Mouse (Mus musculus) bone marrow, adult 2 months (tissue): ENCODE data around the gene Iqsec1. TPM values are rescaled to one million over a fixed set of nuclear protein-coding genes. Genes with fewer than 3 reads are reported as not detected.

Source experiments
- H3K27ac ChIP-seq: fragments of 200-500 bp; 2 replicates; pipeline ENCODE4 v1.5.1; 2012; ENCODE audit warnings: low read depth, mild to moderate bottlenecking, control low read depth, inconsistent platforms, low read length; ENCODE audit not compliant: control insufficient read depth, poor library complexity, insufficient read depth
- H3K4me1 ChIP-seq: fragments of 200-500 bp; 2 replicates; pipeline ENCODE4 v1.6.1; 2011; ENCODE audit warnings: low read length; ENCODE audit not compliant: control insufficient read depth, insufficient read depth
- H3K4me3 ChIP-seq: fragments of 200-500 bp; replicated peaks from 2 replicates; pipeline ENCODE3; 2011; ENCODE audit warnings: mild to moderate bottlenecking, low read depth, low read length, control low read depth; ENCODE audit not compliant: control insufficient read depth
- CTCF ChIP-seq: fragments of 200-500 bp; IDR thresholded peaks from 2 replicates; pipeline ENCODE4 v1.5.1; 2011; ENCODE audit warnings: low read length, control low read depth; ENCODE audit not compliant: control insufficient read depth, insufficient read depth
- POLR2A ChIP-seq: fragments of 200-500 bp; IDR thresholded peaks from 2 replicates; pipeline ENCODE4 v1.6.1; 2011; ENCODE audit warnings: low read depth, mild to moderate bottlenecking, control low read depth, low read length, borderline replicate concordance; ENCODE audit not compliant: control insufficient read depth
- WGBS: fragments of 180-500 bp; shearing (Covaris S2); methylation state at CpG from one replicate; pipeline ENCODE4 v1.1.7; 2018; 5-methylcytosine and 5-hydroxymethylcytosine counted together
- polyA plus RNA-seq: library from polyadenylated mRNA; stranded (reverse); fragments of >200 nt; gene quantifications from 2 replicates; pipeline ENCODE4 v1.2.4, GENCODE M21; 2011; ENCODE audit warnings: low replicate concordance; ENCODE audit not compliant: missing spikeins, insufficient read depth, insufficient read length

Gene Iqsec1
- polyA plus RNA-seq, 1 experiment, result 81.1 TPM

DNA sequence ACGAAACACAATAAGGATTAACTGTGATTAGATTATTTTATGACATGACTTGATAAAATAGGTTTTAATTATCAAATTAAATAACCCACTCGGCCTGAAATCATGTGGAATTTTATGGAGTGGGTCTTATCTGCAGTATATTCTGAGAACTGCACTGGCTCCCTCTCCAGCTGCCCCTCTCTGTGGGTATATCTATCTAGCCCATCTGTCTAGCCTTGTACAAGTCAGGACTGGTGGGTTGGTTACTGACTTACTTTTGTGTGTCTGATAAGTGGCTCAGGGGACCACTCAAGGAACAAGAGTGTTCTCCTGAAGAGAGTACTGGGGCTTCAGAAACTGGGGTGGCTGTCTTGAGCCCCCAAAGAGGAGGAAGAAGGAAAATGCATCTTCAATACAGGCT, 18.7 kb upstream of the Iqsec1 start:
- Histone ChIP-seq H3K4me3 (no peak overlapping the region), H3K27ac (no peak overlapping the region), H3K4me1 (no peaks in the 10 kb centered on the region)
- 33% methylated on average over 2 of the region's 2 CpGs for WGBS
- TF ChIP-seq POLR2A, result no peak
- no peak for TF ChIP-seq CTCF

DNA sequence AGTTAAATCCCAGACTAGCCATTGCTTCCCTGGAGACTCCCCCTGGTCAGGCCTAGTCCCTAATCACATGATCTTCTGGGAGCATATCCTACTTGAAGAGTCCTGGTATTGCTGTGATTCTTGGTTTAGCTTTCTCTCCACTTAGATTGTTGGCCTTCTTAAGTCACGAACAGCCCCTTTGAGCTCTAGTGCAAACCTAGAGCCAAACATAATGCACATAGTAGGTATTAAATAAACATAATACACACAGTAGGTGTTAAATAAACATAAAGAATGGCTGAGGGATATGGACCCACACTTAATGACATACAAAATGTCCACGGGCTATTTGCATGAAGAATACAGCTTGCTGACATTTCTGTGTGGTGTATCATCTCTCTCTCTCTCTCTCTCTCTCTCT, 15.7 kb upstream of the Iqsec1 start:
- WGBS, result 76% methylated on average over 2 of the region's 2 CpGs
- no peak overlapping the region for H3K27ac ChIP-seq
- no peak for TF ChIP-seq POLR2A
- TF ChIP-seq CTCF, result no peak
- no peak overlapping the region for H3K4me3 ChIP-seq
- H3K4me1 ChIP-seq, result no peaks in the 10 kb centered on the region

DNA sequence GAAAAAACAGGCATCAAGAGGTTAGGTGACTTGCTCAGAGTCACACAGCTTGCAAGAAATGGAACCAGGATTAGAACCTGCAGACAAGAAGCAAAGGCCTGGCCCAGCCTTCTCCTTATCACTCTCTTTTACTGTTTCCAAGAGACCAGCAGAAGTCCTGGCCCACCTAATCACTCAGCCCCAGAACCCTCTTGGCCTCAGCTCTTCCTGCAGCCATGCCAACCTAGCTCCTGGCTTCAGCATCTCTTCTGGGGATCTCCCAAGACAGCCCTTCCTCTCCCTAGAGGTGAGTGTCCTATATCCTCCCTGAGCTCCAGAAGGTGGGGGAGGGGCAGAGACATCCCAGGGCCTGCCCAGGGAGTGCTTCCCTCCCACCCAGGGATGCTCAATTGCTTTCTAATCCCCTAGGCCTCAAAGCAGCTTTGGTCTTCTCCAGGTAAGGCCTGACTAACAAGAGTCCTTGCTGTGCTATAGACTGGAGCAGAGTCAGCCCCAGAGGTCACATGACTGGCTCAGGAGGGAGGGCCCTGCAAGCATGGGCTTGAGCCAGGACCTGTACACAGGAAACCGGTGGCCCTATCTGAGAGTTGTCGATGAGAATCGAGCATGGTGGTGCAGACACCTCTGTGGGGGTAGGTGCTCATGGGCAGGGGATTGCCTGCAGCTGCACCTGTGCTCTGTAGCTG, 15.0 kb upstream of the Iqsec1 start:
- H3K4me3 ChIP-seq, result no peak overlapping the region
- 4% methylated on average over 3 of the region's 3 CpGs for WGBS
- no peak for TF ChIP-seq CTCF
- TF ChIP-seq POLR2A, result no peak
- H3K27ac ChIP-seq, result no peak overlapping the region
- H3K4me1 ChIP-seq, result no peaks in the 10 kb centered on the region

DNA sequence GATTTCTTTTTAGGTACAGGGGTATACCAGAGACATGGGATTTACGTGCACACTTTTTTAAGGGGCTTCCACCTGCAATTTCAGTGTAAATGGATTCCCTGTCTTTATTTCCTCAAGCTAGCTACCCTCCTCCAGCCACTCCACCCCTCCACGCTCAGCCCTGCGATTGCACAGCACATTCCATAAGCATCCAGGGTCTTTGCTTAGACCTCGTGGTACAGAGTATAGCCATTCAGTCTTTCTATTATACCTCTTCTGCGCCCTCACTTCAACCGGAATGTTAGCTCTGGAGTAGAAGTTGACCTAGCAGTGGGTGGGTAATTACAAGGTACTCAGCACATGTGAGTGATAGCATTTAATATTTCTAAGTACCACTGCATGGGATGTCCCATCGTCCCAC, 13.1 kb upstream of the Iqsec1 start:
- no peaks in the 10 kb centered on the region for H3K4me1 ChIP-seq
- 79% methylated on average over 7 of the region's 7 CpGs for WGBS

DNA sequence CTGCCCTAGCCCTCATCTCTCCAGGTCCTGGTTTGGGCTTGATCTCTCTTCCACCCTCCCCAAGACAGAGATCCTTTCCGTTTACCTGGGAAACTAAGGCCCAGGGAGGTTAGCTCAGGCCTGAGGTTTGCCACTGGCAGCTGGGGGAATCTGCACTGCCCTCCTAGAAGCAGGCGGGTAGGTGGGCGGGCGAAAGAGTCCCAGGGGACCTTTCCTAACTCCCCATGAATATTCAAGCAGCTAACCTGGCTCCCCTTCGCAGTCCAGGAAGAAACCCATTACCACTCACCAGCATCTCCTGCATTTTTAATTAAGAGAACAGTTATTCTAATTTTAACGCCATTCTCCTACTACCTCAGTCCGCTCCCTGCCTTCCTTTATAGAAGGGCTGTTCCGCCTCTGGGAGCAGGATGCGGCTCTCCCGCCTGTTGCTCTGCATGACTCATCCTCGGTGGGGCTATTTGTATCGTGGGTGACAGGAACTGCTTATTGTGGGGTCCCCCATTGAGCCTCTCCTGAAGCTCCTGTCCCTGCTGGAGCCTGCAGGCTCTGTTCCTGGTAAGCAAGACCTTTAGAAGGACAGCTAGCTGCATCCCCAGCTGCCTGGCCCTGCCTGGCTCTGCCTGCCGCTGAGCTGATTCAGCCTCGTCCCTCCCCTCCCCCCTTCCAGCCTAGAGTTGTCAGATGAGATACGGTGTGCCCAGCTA, 12.5 kb upstream of the Iqsec1 start:
- Histone ChIP-seq H3K4me3 (no peak overlapping the region), H3K4me1 (no peaks in the 10 kb centered on the region), H3K27ac (no peak overlapping the region)
- whole genome bisulfite sequencing, result 46% methylated on average over 15 of the region's 15 CpGs
- TF ChIP-seq CTCF (no peak), POLR2A (no peak)

More for the DNA sequence above, 13.1 kb upstream of the Iqsec1 start:
- no peak overlapping the region for H3K4me3 ChIP-seq
- TF ChIP-seq POLR2A, result no peak
- TF ChIP-seq CTCF, result no peak
- no peak overlapping the region for H3K27ac ChIP-seq

DNA sequence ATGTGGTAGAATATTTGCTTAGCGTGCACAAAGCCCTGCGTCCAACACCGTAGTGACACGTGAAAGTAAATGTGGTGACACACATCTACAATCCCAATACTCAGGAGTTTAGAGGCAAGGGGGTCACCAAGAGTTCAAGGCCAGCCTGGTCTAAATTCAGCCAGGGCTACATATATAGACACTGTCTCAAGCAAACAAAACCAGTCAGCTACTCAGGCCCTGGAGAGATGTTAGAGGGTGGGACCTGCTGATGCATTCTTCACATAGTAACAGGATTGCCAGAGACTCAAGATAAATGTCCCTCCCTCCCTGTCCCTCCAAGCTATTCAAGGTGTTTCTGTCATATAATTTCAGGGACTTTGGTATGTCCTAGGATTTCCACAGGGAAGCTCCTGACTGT, 10.7 kb upstream of the Iqsec1 start:
- no peak overlapping the region for H3K27ac ChIP-seq
- WGBS, result 92% methylated on average over 4 of the region's 4 CpGs
- no peak overlapping the region for H3K4me3 ChIP-seq
- no peaks in the 10 kb centered on the region for H3K4me1 ChIP-seq
- TF ChIP-seq POLR2A (no peak), CTCF (no peak)

DNA sequence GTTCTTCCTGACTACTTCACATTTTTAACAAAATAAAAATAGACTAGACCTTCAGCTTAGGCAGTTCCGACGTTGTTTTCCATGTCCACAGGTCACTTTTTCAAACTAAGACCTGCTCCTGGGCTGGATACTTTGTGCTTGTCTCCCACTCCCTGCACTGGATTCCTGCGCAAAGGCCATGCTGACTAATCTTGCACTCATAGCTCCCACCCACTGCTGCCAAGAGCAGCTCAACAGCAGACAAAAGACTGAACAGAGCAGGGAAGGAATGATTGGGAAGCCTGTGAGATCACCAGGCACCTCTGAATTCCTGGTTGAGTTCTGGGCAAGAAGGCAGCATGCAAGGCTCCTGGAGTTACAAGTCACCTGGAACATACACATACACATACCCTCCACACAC, 8.5 kb upstream of the Iqsec1 start:
- 88% methylated on average over 3 of the region's 3 CpGs for whole genome bisulfite sequencing
- Histone ChIP-seq H3K27ac (no peak overlapping the region), H3K4me3 (no peak overlapping the region), H3K4me1 (no peaks in the 10 kb centered on the region)
- no peak for TF ChIP-seq POLR2A
- no peak for TF ChIP-seq CTCF

DNA sequence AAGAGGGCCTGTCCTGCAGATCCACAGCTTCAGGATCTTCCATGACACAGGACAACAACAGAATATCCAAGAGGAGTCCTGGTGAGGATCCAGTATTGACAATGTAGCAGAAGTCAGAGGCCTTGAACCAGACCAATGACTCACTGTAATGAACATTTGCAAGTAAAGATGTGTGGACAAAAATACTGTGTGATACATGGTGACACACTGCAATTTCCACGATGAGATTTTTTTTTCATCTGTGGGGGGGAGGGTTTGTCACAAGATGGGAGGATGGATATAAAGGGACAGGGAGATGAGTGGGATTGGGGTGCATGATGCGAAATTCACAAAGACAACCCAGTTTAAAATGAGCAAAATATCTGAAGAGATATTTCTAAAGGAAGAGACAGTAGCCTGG, 7.7 kb upstream of the Iqsec1 start:
- H3K4me1 ChIP-seq, result no peaks in the 10 kb centered on the region
- WGBS, result 72% methylated on average over 2 of the region's 2 CpGs
- TF ChIP-seq CTCF (no peak), POLR2A (no peak)
- no peak overlapping the region for H3K27ac ChIP-seq
- H3K4me3 ChIP-seq, result no peak overlapping the region

DNA sequence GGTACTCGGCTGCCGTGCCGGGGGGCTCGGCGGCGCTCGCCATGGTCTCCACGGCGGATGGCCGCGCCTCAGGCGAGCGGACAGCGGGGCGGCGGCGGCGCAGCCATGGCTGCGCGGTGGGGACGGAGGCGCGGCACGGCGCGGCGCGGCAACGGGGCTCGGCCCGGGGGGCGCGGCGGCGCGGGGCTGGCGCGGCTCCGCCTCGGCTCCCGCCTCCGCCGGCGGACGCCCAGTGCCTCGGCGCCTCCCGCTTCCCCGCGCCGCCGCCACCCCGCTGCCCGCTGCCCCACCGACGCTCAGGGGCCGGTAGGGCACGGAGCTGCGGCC, 223 bp downstream of the Iqsec1 start:
- WGBS, result 4% methylated on average over 54 of the region's 59 CpGs
- no peaks in the 10 kb centered on the region for H3K4me1 ChIP-seq
- no peak overlapping the region for H3K4me3 ChIP-seq
- no peak overlapping the region for H3K27ac ChIP-seq
- TF ChIP-seq POLR2A (no peak), CTCF (no peak)
